Mouse (Mus musculus) urinary bladder, postnatal 4 days (tissue): ENCODE measurements at regions not wholly inside any gene's neighbourhood (a gene's known extent, or its start where the extent isn't known, plus 50 kb on each side); places are given as distances from the start of the nearest gene placed in this dataset.
A peak's percentile ranks its signal among the peaks of the same experiment; 100 is the strongest.
"Not testable (repeated sequence)": the region's sequence is repeated elsewhere in the genome, so short reads cannot be mapped to it uniquely, and the experiment has no call there.

Experiments used
- DNase-seq, 2 experiments: peaks; one replicate each; pipeline ENCODE4 v3.0.0; 2021 to 2022; ENCODE audit warnings: low spot score in 2 of 2

DNA sequence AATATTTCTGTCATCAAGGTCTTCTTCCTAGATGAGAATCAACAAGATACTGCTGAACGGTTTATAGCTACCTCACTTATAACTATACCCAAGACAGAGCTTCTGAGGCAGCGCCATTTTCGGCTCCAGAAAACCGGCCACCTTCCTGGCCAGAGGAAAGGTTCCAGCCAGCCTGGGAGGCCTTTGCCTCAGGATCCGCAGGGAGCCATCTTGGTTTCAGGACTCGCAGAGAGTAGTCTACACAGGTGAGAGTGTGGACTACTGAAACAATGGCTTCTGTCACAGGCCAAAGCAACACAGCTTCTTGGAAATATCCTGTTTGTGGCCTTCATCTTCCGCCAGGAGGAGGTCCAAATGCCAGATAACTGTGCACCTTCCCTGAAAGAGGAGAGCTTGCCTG is 447.5 kb downstream of the Kcnt2 start:
- DNase-seq = peak in 1 of 2 experiments; percentile 53

DNA sequence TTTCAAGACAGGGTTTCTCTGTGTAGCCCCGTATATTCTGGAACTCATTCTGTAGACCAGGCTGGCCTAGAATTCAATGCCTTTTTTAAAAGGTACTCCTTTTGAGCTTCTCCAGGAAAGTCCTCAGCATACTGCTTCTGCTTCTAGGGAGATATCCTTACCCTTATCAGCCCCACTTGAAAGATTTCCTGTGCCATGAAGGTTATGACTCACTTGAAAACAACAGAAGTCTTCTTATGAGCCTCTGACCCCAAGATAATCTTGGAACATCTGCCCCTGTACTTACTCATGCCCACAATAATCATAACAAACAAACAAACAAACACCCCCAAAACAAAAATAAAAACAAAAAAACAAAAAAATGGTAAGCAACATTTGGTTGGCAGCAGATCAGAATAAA is 484.2 kb downstream of the Kcnt2 start:
- no peak for DNase-seq

GRCm38 (mm10) chr1:140739001-140739728 is 493.2 kb downstream of the Kcnt2 start:
- DNase-seq = no peak

DNA sequence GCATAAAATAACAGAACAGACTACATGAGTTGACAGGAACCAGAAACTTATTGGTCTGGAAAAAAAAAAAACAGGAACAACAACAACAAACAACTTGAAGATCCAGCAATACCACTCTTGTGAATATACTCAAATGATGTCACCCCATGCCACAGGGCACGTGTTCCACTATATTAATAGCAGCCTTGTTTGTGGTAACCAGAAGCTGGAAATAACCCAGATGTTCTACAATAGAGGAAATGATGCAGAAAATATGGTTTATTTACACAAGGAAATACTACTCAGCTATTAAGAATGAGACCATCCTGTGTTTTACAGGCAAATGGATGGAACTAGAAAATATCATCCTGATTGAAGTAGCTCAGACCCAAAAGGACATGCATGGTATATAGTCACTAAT is 494.1 kb downstream of the Kcnt2 start:
- DNase-seq = no peak

GRCm38 (mm10) chr1:140748011-140748410 is 502.1 kb downstream of the Kcnt2 start:
- no peak for DNase-seq

- DNase-seq = no peak
Observed at GRCm38 (mm10) chr1:140765906-140766305, 519.9 kb downstream of the Kcnt2 start.

DNA sequence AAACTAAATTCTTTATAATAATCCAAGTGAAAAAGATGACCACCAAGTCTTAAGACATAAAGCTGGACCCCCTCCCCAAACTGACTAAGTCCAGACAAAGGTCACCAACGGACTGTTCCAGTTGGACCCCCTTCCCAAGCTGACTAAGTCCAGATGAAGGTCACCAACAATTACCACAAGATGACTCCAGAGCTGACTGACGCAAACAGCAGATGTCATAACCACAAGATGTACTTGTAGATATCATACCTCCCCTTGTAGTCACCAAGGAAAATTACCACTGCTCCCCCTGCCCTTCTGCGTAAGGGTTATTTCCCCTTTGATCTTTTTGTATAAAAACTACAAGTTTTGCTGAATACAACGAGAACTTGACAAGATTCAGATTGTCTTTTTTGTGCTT is 527.8 kb downstream of the Kcnt2 start:
- not testable (repeated sequence) for DNase-seq

DNA sequence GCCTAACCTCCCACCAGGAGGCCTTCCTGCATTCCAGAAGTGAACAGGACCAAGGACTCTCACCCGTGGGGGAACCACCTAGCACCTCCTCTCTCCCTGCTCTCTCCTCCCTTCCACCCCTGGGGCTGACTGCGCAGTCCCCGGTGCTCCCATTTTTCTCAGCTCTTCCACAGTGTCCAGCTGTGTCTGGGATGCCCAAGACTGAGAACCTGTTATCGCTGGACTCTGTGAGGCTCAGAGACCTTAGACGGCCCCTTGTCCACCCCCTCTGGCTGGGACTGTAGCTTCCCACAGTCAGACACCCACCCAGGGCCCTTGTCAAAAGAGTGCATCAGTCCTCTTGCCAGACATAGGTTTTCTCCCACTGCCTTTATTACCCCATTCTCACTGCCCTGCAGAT is 564.2 kb downstream of the Kcnt2 start:
- no peak for DNase-seq

DNA sequence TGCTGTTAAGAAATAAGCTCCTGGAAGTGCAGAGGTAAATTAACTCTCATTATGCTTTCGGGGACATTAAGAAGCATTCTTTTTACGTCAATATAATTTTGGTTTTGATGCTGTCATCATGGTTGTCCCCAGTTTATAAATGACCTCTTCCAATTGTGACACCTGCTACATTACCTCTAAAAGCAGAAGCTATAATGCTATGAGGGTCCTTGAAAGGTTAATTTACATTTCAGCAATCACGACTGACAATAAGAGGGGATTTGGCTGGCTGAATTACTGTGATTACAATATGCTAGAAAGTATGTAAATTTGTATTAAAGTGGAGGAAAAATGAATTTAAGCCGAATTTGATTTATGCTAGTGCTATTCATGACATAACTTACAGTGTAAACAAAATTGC is 592.8 kb downstream of the Kcnt2 start:
- no peak for DNase-seq

- DNase-seq = no peak
Observed at GRCm38 (mm10) chr1:140840579-140840978, 594.6 kb downstream of the Kcnt2 start.

- not testable (repeated sequence) for DNase-seq
Observed at GRCm38 (mm10) chr1:140848053-140848452, 602.1 kb downstream of the Kcnt2 start.

DNA sequence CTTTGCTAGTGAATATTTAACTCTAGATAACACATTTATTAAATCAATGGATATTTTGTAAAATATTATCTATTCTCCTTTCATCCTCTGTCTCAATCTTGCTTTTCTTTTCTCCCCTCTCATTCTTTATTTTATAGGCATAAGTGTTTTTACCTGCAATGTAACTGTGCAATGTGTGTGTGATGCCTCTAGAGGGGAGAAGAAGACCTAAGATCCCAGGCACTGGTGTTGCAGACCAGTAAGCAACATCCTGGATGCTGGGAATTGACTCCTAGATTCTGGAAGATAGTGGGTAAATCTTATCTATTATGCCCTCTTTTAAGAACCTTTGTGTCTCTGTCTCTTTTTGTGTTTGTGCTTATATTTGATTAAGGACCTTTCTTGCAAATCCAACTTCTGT is 605.6 kb downstream of the Kcnt2 start:
- no peak for DNase-seq
